Mouse (Mus musculus): ENCODE data around the gene Asns.
A peak's percentile ranks its signal among the peaks of the same experiment; 100 is the strongest.

Asns gene

DNA sequence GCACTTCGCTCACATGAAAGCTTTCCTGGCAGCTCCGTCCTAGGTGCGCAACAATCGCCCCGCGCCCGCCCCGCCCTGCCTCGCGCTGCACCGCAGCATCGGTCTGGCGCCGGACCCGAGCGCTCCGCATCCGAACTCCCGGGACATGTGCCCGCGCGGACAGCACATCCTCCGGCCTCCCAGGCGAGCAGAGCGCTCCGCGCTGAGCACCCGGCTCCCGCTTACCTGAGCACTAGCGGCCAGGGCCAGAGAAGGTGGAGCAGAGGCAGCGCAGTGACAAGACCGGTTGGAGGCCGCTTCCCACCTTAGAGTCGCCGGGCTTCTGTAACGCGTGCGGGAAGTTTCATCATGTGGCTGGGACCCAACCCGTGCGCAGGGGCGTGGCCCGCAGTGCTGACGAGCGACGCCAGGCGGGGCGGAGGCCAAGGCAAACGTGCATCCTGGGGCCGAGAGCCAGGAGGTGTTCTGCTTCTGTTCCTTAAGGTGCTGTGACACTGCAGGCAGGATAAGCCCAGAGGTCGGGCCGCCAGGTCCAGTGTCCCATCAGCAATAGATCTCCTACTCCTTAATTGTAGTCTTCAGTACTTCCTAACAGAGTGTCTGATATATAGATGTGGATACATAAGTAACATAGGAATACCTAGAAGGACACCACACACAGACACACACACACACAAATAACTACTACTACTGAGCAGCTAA is at the start of gene Asns:
Gene Asns (minus strand): TSS at position 371 of the 702 bp plus-strand sequence.
- DNase-seq, result peak; percentile 62

DNA sequence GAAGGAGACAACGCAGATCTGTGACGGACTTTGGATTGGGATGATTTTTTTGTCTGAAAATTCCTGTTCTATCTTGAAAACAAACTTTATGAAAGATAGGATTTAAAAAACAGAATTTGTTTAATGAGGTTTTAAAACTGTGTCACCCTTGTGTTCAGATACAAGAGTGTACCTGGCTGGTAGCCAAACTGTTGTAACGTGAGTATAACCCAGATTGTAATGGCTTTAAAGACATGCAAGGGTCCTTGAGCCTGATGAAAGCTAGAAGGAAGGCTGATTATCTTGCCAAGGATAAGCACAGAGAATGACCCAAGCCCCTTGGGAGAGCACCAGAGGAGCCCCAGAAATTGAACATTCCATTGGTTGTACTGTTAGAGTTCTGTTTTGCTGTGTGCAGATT is 48.7 kb upstream of the Asns start:
- no peak for DNase-seq

DNA sequence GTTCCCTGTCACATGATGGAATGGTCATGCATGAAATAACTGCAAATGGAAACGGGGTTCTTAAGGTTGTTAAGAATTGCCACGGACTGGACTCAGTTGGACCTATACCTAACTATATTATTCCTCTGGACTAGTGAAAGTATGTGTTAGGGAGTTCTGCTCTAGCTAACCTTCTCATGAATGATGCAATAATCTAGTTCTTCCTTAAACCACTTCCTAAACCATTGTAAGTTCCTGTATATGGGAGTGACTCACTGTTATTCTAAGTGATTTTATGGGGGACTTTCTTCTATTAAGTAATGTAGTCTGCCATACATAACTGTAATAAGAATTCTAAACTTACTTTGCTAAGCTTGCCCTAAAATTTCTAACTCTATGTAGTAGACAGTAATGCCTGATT is 44.8 kb upstream of the Asns start:
- no peak for DNase-seq

DNA sequence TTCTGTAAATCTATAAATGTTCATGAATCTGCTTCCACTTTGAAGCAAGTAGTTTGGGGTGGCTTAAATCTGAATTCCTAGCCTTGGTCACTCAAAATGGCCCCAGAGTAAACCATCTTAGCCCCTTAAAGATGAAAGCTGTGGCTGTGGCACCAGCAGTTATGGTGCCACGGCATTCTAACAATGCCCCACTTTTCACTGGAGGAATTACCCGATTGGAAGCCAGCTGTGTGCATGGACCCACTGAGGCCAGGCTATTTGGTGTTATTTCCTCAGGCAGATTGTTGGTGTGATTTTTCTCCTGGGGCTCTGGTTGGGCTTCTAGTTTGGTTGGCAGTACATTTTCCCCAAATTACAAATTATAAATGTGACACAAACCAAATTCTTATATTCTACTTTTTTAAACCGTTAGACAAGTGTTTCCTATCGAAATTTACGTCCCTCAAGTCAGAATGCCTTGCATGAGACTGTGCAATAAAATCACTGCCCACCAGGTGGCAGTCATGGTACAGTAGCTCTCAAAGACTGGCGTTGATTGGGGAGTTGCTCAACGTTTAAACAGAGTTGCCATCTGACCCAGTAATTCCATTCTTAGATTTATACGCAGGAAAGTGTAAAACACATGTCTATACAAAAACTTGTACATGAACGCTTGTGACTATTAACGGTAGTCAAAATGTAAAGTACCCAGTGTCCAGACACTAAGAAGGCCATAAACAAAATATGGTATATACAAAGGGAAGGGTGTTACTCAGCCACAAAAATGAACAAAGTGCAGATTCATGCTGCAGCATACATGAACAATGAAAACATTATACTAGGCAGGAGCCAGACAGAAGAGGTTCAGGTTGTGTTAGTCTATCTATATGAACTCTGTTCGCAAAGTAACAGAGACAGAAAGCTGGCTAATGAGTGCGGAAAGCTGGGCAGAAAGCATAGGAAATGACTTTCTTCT is 40.0 kb upstream of the Asns start:
- DNase-seq, result peak; percentile 84

DNA sequence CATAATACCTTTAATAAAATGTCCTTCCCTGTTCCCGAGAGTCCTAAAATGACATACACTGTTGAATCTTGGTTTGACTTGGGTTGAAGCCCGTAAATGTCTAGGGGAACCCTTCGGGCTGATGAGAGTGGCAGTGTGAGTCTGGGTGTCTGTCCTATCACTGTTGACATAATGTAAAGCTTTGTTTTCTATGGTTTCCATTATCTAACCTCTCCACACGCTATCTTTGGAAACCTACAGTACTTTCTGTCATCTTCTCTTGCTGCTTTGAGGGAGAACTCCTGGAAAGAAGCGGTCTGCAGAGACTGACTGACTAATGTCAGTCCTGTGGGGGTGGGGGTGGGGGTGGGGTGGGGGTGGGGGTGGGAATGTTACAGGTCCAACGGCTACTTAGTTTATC is 39.0 kb upstream of the Asns start:
- DNase-seq, result no peak

DNA sequence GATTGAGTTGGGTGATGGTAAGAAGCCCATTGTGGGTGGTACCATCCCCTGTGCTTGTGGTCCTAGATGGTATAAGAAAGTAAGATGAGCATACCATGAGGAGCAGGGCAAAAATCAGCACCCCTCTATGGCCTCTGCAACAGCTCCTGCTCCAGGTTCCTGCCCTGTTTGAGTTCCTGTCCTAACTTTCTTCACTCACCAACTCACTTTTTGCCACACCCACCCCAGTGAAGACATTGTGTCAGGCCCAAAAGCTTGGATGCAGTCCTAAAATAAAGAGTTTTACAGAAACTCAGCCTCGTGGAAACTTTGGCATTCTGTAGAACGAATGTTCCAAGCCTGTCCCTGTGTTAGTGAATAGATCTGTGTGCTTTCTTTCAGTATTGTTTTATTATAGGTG is 36.1 kb upstream of the Asns start:
- DNase-seq, result no peak

DNA sequence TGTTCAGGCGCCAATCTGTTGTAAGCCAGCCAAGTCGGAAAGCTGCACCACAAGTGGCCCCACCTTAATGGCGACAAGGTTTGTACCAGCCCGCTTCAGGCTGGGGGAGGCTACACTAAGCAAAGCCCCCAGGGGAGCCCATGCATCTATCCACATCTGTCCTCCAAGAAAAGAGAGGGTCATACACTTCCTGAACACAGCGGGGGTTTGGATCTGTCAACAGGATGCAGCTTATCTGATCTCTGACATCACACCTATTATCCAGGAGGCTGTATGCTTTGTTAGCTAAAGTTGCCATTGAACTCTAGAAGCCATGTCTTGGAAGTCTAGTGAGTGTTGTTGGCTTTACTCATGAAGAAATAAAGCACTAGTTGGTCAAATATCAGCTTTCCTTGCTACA is 35.2 kb upstream of the Asns start:
- DNase-seq, result no peak

DNA sequence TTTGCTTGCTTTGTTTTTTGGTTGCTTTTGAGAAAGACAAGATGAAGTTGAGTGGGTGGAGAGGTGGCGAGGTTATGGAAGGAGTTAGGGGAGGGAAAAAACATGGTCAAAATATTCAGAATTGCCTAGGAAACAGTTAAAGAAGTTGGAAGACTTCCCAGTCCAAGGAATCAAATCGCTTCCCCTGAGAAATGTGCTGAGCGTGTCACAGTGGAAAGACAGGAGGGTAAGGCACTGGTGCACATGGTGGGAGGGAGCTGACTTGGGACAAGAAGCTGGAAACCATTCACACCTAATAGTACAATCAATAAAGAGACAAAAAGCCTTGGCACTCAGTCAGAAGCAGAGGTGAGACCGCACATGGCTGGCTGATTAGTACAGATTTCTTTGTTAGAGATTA is 23.2 kb upstream of the Asns start:
- DNase-seq, result no peak

DNA sequence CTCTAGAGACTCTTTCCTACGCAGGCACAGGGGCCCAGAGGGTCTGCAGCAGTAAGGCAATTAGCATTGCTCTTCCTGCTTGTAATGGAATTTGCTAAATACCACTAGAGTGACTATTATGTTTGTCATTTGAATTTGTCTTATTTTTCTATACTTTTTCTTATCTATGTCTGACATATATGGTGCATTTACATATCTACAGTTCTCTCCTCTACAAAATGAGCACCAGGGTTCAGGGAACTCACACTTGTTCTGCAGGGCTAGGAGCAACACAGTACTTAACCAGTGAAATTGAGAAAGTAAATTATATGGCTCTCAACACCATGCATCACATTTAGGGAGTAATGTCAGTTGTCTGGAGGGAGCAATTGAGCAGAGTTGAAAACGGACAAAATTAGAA is 21.2 kb upstream of the Asns start:
- DNase-seq, result no peak

DNA sequence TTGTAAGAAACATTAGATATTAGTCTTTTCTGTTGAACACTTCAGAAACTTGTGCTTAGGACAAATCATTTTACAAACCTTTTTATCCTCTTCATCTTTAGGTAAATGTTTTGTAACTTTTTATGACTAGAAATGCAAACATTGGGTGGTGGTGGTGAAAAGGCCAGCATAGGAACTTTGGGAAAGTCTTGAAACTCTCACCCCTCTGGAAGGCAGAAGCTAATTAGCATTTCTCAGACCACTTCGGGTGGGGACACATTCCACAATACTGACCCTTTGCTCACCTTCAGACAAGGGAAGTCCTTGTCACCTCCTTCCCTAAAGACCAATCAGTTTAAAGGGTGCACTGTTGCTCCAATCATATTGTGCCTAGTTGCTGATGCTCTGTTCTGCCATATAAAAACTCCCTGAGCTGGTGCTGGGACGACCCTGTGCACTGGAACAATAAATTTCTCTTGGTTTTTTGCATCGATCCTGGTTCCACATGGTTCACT is 18.8 kb upstream of the Asns start:
- no peak for DNase-seq

DNA sequence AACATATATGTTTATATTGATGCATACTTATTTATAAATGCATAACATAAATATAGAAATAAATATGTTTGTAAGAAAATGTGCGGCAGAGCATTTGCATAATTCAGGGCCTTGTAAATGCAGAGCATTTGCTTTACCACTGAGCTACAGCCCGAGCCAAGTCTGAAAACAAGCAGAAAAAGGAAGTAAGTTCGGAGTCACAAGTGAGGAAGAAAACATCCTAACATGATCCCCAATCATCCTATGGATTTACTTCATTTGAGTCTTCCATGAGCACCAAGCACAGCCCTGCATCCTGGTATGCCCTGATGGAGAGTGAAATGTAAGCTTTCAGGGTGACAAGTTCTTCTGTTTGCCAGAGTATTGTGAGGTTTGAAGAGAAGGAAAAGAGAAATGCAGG is 15.2 kb upstream of the Asns start:
- no peak for DNase-seq

DNA sequence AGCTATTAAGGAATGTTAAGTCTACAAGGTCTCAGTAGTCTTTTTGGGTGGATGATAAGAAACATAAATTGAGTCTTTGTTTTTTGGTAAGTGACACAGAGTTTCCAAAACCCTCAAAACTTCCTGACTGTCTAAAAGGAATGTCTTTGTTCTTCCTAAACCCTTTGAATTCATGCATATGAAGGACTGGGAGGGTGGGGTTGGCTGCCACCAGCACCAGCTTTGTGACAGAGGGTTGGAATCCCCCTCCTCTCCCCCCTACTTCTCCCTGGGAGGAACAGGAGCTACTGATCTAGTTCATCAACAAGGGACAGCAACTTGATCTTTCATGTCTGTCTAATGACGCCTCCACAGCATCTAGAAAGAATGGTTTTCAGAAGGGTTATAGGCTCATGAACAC is 13.7 kb upstream of the Asns start:
- DNase-seq, result no peak

DNA sequence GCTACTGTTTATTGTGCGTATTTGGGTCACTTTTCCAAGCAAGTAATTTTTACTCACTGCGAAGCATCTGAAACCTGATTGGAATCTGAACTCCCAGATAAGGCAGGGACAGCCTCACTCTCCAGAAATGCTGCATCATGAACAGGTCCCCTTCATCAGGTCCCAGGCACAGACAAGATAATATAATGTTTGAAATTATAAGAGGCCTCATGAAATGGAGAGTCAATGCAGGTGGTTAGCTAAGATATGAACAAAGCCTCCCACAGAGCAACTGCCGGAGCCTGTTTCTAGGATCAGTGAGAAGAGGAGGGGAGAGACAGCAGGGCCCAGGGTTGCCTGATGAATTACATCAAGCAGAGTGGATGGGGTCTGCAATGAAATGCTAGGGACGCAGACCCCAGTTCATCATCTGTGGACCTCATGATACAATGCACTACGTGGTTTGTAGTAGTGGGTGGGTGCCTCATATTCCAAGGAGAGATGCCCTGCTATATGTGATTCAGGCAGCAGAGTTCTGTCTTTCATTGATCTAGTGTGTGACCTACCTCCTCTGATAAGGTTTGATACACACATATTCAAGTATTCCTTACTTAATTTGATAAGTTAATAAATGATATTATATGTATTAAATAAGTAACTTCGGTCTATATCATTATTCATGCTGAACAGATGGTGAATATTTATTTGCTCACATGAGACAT is 5.1 kb upstream of the Asns start:
- DNase-seq, result no peak

DNA sequence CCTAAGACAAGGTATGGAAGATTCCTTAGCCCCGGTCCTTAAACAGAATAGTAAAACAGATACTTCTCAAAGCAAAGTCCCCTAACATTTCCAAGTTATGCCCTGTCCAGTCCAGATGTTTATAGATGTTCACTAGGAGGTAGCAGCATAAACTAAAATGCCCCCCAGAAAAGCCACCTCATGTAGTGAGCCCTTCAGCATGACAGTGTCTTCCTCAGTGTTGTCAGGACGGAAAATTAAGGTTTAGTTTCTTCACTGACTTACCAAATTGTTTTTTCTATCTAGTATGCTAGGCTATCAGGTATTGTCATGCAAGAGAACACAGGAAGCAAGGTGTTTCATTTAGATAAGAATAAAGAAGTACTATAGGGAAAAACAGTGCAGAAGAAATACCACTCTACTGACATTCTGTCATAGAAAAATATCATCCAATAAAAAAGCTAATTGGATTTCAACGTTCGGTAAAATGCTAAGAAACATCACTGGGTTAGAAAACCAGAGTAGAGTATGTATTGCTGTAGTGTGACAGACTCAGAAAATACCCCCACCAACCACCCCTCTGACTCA is 4.1 kb upstream of the Asns start:
- no peak for DNase-seq

DNA sequence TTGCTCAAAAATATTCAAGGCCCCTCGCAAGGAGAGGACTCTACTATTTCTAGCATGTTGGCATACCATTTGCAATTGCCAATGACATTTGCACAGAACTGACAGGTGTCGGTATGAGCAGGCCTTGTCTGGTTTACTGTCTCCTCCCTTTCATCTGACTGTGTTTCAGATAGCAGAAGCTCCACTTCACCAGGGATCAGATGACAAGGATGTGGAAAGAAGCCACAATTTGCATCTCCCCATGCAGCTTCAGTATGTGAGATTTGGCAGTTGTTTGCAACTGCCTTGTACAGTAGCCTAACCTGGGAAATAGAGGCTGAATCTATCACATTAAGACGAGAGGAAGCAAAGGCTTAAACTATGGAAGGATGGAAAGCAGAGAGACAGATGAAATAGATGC is 3.6 kb upstream of the Asns start:
- no peak for DNase-seq

DNA sequence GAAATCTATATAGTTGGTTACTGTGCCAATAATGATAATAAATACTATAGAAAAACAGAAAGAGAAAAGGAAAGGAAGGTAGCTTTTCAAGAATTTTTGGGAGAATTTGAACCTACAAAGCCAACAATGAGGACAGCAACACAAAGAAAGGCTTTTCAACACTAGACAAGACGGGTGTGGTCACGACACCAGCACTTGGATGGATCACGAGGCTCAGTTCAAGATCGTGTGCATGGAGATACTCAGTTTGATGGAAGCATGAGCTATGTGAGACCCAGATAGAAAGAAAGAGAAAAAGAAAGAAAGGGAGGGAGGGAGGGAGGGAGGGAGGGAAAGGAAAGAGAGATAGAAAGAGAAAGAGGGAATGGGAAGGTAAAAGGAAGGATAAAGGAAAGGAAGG is 2.8 kb upstream of the Asns start:
- DNase-seq, result no peak

DNA sequence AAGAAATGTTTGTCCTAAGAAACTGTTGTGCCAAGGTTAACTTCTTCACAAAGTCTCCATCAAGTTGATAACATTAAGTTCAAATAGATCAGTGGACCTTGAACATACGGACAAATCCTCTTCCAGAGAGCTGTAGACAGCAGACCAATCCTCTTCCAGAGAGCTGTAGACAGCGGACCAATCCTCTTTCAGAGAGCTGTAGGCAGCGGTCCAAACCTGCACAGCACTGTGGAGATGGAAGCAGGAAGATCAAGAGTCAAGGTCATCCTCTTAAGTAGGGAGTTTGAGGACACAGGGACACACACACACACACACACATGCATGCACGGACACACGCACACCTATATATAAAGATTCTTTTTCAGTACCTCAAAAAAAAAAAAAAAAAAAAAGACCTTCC is 612 bp upstream of the Asns start:
- no peak for DNase-seq

DNA sequence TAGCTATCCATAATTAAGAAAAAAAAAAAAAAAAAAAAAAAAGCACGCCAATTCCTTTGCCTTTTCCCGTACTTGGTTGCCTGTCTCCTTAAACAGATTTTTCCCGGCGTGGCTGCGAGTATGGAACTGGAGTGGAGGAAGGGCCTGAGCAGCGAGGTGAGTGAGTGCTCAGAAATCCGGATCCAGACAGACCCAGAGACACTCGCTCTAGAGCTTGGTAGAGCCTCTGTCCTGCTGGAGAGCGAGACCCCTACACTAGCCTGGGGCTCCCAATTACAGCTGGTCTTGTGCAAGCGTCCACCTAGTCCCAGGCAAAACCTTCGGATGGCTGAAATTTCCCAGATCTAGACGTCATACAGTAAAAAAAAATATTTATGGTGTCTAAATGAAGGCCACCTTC is 603 bp downstream of the Asns start:
- no peak for DNase-seq

DNA sequence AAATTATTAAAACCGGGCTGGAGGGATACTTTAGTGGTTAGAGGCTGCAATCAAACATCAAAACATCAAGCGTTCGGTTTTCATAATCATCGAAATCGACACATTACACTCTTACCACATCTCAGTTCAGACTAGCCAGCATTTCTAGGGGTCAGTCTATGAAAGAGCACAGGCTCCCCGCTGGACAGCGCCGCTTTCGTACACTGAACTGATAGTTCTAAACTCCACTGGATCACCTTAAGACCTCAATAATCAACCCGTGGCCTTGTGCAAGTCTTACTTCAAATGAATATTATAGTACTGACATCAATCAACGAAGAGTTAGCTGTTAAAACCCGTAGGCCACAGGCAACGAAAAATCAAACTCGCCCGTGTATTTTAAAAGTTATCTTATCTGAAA is 1.0 kb downstream of the Asns start:
- no peak for DNase-seq

DNA sequence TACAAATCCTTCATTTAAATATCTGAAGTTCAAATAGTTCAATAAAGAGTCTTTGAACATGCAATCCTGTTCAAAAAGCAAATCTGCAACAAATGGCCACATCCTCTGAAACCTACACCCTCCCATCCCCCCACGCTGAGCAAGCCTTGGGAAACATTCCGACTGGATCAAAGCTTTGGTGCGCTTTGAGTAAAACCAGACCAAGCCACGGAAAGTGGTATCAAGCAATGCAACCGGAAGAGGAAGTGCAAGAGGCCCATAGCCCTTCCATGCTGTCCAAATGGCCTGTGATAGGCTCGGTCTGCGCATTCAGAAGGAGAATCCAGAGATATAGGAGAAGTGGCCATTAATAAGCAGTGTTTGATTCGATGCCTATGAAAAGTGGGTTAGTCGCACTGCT is 2.6 kb downstream of the Asns start:
- DNase-seq, result no peak

DNA sequence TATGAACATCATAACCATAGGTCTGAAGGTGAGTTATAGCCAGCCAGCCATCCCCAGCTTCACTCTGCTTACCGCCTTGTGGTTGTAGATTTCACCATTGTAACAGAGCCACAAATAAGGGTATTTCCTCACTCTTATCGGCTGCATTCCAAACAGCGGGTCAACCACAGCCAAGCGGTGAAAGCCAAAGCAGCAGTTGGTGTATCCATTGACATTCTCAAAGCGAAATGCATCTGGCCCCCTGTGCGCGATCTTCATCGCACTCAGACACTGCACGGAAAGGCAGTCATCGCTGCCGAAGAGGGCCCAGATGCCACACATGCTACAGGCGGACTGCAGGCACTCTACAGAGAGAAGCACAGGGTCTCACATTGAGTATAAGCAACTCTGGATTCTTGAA is 3.9 kb downstream of the Asns start:
- no peak for DNase-seq

DNA sequence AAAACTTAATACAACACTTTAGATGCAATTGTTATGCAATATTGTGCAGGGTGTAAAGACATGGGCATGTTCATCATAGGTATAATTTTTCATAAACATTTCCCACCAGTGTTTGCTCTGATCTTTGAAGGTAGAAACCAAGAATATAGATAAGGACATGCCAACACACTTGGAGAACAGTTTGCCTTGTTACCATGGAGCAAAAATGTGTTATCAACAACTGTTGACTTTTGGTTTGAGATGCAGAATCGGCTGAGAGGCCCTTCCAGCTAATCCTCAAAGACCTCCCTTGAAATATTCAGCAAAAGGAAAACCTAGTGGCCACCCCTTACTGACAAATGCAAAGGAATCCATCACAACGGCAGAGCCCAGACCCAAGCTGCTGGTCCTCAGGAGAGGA is 7.0 kb downstream of the Asns start:
- no peak for DNase-seq

DNA sequence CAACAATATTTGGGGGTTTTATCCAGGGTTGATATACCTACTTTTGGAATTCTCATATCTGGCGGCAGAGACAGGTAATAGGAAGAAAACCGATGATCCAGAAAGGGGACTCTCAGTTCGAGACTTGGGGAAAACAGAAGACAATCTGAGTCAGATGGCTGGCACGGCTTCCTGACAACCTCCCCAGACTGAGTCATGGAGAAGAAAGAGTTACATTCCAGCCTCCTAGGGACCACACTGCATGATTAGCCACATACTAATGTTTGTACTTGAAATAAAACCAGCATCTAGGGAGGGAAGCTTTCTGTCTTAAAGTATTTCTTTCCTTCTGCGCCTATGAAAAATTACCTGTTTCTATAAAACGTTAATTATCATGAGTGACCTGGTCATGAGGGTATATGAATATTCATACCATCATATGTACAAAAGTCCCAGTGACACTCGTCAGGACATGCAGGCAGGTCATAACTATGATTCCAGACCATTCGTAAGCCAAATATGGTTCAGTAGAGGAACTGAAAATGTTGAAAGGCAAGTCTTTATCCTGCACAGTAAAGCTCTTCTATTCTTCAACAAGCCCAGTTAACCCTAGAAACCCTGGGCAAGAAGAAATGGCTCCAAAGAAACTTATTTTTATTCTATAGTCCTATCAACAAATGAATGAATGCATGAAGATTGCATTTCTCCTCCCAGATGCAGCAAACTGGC is 16.7 kb downstream of the Asns start:
- no peak for DNase-seq
